Mouse (Mus musculus) left cerebral cortex, adult 2 months (tissue): Measurements from ENCODE around the gene Ift43. TPM values are rescaled to one million over a fixed set of nuclear protein-coding genes. Genes with fewer than 3 reads are reported as not detected.

Experiments used
- DNase-seq, 2 experiments: peaks; one replicate each; pipeline ENCODE4 v3.0.0; 2021 to 2022; ENCODE audit warnings: low spot score in 2 of 2, mixed read lengths in 1 of 2; ENCODE audit errors: extremely low spot score in 1 of 2
- H3K27ac ChIP-seq: fragments of 200-600 bp; 2 replicates; pipeline ENCODE4 v1.8.1; 2022
- H3K4me3 ChIP-seq: fragments of 200-600 bp; 2 replicates; pipeline ENCODE4 v1.8.1; 2022
- CTCF ChIP-seq: fragments of 200-600 bp; IDR thresholded peaks from 2 replicates; pipeline ENCODE4 v1.8.1; 2022; ENCODE audit warnings: antibody characterized with exemption, mild to moderate bottlenecking, moderate library complexity
- intact Hi-C: fragments of 180-260 bp; cut with DNase I; formaldehyde crosslinking; loops from one replicate; pipeline ENCODE4 v1.15.1; 2025
- total RNA-seq, 2 experiments: library from RNA; stranded (reverse); gene quantifications; 2 replicates each; pipeline ENCODE4 v1.2.3; 2021

Gene Ift43
- total RNA-seq, 2 experiments from 2014 or later, result 15.3 to 16.9 TPM

GRCm38 (mm10) chr12:86138696-86139095 is 56.4 kb downstream of the Ift43 start:
- intact Hi-C loops, result no loop called here
- no peak for DNase-seq
- H3K27ac ChIP-seq, result no peak overlapping the region
- H3K4me3 ChIP-seq, result no peak overlapping the region
- no peak for TF ChIP-seq CTCF

- DNase-seq, result no peak
- intact Hi-C loops, result no loop called here
- TF ChIP-seq CTCF, result no peak
- Histone ChIP-seq H3K4me3 (no peak overlapping the region), H3K27ac (no peak overlapping the region)
Observed at GRCm38 (mm10) chr12:86142389-86142788, 60.0 kb downstream of the Ift43 start.

GRCm38 (mm10) chr12:86146246-86146645 is 63.9 kb downstream of the Ift43 start:
- intact Hi-C loops, result no loop called here
- no peak overlapping the region for H3K4me3 ChIP-seq
- DNase-seq, result no peak
- no peak for TF ChIP-seq CTCF
- H3K27ac ChIP-seq, result no peak overlapping the region

GRCm38 (mm10) chr12:86148271-86148670 is 65.9 kb downstream of the Ift43 start:
- TF ChIP-seq CTCF, result no peak
- intact Hi-C loops, result no loop called here
- no peak for DNase-seq

GRCm38 (mm10) chr12:86149087-86149486 is 66.7 kb downstream of the Ift43 start:
- intact Hi-C loops, result no loop called here
- H3K4me3 ChIP-seq, result no peak overlapping the region
- DNase-seq, result no peak
- no peak for TF ChIP-seq CTCF
- H3K27ac ChIP-seq, result no peak overlapping the region

More at GRCm38 (mm10) chr12:86148271-86148670, 65.9 kb downstream of the Ift43 start:
- no peak overlapping the region for H3K27ac ChIP-seq
- H3K4me3 ChIP-seq, result no peak overlapping the region

- no peak for TF ChIP-seq CTCF
- intact Hi-C loops, result no loop called here
- no peak overlapping the region for H3K27ac ChIP-seq
- DNase-seq, result no peak
- H3K4me3 ChIP-seq, result no peak overlapping the region
Observed at GRCm38 (mm10) chr12:86151941-86152340, 69.6 kb downstream of the Ift43 start.

GRCm38 (mm10) chr12:86153213-86153957 is 71.0 kb downstream of the Ift43 start:
- no peak for TF ChIP-seq CTCF
- H3K27ac ChIP-seq, result no peak overlapping the region
- intact Hi-C loops, result no loop called here
- no peak overlapping the region for H3K4me3 ChIP-seq
- DNase-seq, result no peak

GRCm38 (mm10) chr12:86155176-86155575 is 72.8 kb downstream of the Ift43 start:
- no peak for TF ChIP-seq CTCF
- Histone ChIP-seq H3K27ac (0 out of 2 replicates have a peak overlapping the region, but pooled peaks have one; percentile 8), H3K4me3 (no peak overlapping the region)
- no peak for DNase-seq
- intact Hi-C loops, result no loop called here

- intact Hi-C loops, result no loop called here
- Histone ChIP-seq H3K27ac (no peak overlapping the region; the same call in 1 of the 2 replicates), H3K4me3 (no peak overlapping the region)
- TF ChIP-seq CTCF, result no peak
- no peak for DNase-seq
Observed at GRCm38 (mm10) chr12:86157166-86157565, 74.8 kb downstream of the Ift43 start.

GRCm38 (mm10) chr12:86157894-86158444 is 75.6 kb downstream of the Ift43 start:
- intact Hi-C loops, result no loop called here
- peak in 1 of 2 experiments; percentile 40 for DNase-seq
- H3K27ac ChIP-seq, result peak overlapping the region; percentile 88
- no peak for TF ChIP-seq CTCF
- H3K4me3 ChIP-seq, result no peak overlapping the region

- intact Hi-C loops, result no loop called here
- DNase-seq, result peak; percentile 54 to 55
- Histone ChIP-seq H3K4me3 (no peak overlapping the region), H3K27ac (peak overlapping the region; percentile 88)
- TF ChIP-seq CTCF, result no peak; the same call in 1 of the 2 replicates
Observed at GRCm38 (mm10) chr12:86158689-86159483, 76.5 kb downstream of the Ift43 start.

GRCm38 (mm10) chr12:86161436-86161835 is 79.1 kb downstream of the Ift43 start:
- TF ChIP-seq CTCF, result no peak
- DNase-seq, result no peak
- Histone ChIP-seq H3K27ac (no peak overlapping the region), H3K4me3 (no peak overlapping the region)
- intact Hi-C loops, result no loop called here
